Mouse (Mus musculus) C2C12 (cell line): ENCODE results near the gene Skp2. TPM values are rescaled to one million over a fixed set of nuclear protein-coding genes. Genes with fewer than 3 reads are reported as not detected.

Experiments used
- H3K27me3 ChIP-seq: one replicate; pipeline ENCODE4 v1.6.1; 2011; ENCODE audit not compliant: control insufficient read depth, insufficient read depth, insufficient read length
- H3K36me3 ChIP-seq: one replicate; pipeline ENCODE4 v1.6.1; 2011; ENCODE audit not compliant: control insufficient read depth, insufficient read depth
- H3K4me3 ChIP-seq: one replicate; pipeline ENCODE4 v1.5.1; 2011; ENCODE audit warnings: mild to moderate bottlenecking, control low read depth; ENCODE audit not compliant: poor library complexity, insufficient read depth, severe bottlenecking
- H3K79me2 ChIP-seq: one replicate; pipeline ENCODE4 v1.6.1; 2011; ENCODE audit not compliant: control insufficient read depth, insufficient read depth
- H3K79me3 ChIP-seq: one replicate; pipeline ENCODE4 v1.6.1; 2011; ENCODE audit warnings: low read depth, control low read depth
- H3ac ChIP-seq: one replicate; pipeline ENCODE3; 2011; ENCODE audit warnings: low read depth; ENCODE audit not compliant: control insufficient read depth, insufficient read length
- CEBPB ChIP-seq: IDR thresholded peaks from one replicate; pipeline ENCODE4 v1.6.1; 2011; ENCODE audit warnings: low read depth, mild to moderate bottlenecking, control low read depth, moderate library complexity
- CTCF ChIP-seq: IDR thresholded peaks from one replicate; pipeline ENCODE4 v1.5.1; 2011; ENCODE audit not compliant: control insufficient read depth, insufficient read depth, insufficient read length
- FOSL1 ChIP-seq: IDR thresholded peaks from one replicate; pipeline ENCODE4 v1.8.0; 2011; ENCODE audit warnings: mild to moderate bottlenecking, low read length; ENCODE audit not compliant: poor library complexity, insufficient read depth, severe bottlenecking
- MAX ChIP-seq: IDR thresholded peaks from one replicate; pipeline ENCODE4 v1.6.1; 2011; ENCODE audit warnings: mild to moderate bottlenecking, control low read depth
- MYOD1 ChIP-seq: IDR thresholded peaks from one replicate; pipeline ENCODE4 v1.6.1; 2011; ENCODE audit warnings: low read depth; ENCODE audit not compliant: control insufficient read depth, insufficient read length
- MYOG ChIP-seq: IDR thresholded peaks from one replicate; pipeline ENCODE4 v1.6.1; 2011; ENCODE audit not compliant: control insufficient read depth, insufficient read length; ENCODE audit errors: extremely low read depth
- USF1 ChIP-seq: IDR thresholded peaks from one replicate; pipeline ENCODE4 v1.6.1; 2011; ENCODE audit warnings: low read depth, mild to moderate bottlenecking, control low read depth, moderate library complexity
- polyA plus RNA-seq: library from polyadenylated mRNA; unstranded; fragments of >200 nt; fragmentation: generic; extraction: Trizol; gene quantifications from one replicate; pipeline ENCODE4 v1.2.1, GENCODE M21; 2012; ENCODE audit warnings: missing spikeins

Gene Skp2
- polyA plus RNA-seq, 1 experiment = 22.5 TPM

DNA sequence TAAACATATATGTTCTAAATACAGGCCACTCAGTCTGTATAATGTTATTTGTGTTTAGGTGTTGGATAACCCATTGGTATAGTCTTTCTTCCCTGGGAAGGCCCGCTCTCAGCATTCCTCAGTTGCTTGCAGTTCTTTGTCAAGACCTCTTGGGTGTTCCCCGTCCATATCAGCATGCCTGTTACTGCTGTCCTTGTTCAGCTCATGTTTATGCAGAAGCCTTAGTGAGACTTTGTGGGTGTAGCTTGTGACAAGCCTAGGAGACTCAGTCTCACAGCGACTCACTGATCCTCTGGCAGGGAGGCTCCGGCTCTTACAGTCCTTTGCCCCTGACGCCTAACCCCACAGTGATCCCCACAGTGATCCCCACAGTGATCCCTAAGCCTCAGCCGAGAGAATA lies 8.9 kb upstream of the Skp2 start:
- H3K79me3 ChIP-seq = no peaks in the 10 kb centered on the region
- no peaks in the 10 kb centered on the region for H3K27me3 ChIP-seq
- peaks cover 50% of the 10 kb centered on the region for H3K36me3 ChIP-seq
- H3K79me2 ChIP-seq = no peaks in the 10 kb centered on the region
- no peak overlapping the region for H3ac ChIP-seq
- H3K4me3 ChIP-seq = no peak overlapping the region
- no peak for TF ChIP-seq FOSL1
- TF ChIP-seq MAX = no peak
- no peak for TF ChIP-seq CEBPB
- TF ChIP-seq MYOG = no peak
- TF ChIP-seq USF1 = no peak
- TF ChIP-seq MYOD1 = no peak
- TF ChIP-seq CTCF = no peak

GRCm38 (mm10) chr15:9162557-9163070 lies 7.4 kb upstream of the Skp2 start:
- Histone ChIP-seq H3K27me3 (no peaks in the 10 kb centered on the region), H3K4me3 (no peak overlapping the region), H3K79me3 (no peaks in the 10 kb centered on the region), H3K36me3 (peaks cover 44% of the 10 kb centered on the region), H3ac (no peak overlapping the region), H3K79me2 (no peaks in the 10 kb centered on the region)
- TF ChIP-seq MYOD1 (no peak), CTCF (no peak), USF1 (no peak), CEBPB (no peak), MAX (no peak), FOSL1 (no peak), MYOG (no peak)

- Histone ChIP-seq H3K36me3 (peaks cover 34% of the 10 kb centered on the region), H3K79me2 (peaks cover 71% of the 10 kb centered on the region), H3K79me3 (peaks cover 48% of the 10 kb centered on the region), H3ac (peak overlapping the region; percentile 77), H3K4me3 (peak overlapping the region; percentile 95), H3K27me3 (no peaks in the 10 kb centered on the region)
- TF ChIP-seq MYOG (no peak), MYOD1 (no peak), FOSL1 (no peak), CTCF (no peak), CEBPB (no peak), MAX (no peak), USF1 (no peak)
Measured at GRCm38 (mm10) chr15:9140684-9141171, 14.5 kb downstream of the Skp2 start.

DNA sequence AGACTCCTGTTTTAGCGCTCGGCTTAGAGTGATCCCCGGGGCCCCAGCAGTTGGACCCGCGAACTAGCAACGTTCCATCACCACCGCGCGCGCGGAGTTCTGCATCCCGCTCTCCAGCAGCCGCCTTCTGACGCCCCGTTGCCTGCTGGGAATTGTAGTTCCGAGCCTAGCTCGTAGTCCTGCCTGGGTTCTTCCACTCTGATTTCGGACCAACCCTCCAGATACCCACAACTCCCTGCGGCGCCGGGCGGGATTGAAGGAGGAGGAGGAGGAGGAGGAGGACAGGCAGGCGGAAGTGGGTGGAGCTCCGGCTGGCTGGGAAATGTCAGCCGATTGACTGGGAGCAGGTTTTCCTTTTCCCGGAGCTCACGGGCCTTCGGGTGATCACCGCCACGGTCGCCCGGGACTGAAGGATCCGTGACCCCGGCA lies 15.0 kb downstream of the Skp2 start, which contains the start of gene Lmbrd2:
TSS of gene Lmbrd2 (plus strand) at position 299 of the 429 bp plus-strand sequence.
- Histone ChIP-seq H3K36me3 (peaks cover 38% of the 10 kb centered on the region), H3K4me3 (peak within 1 kb of the TSS; percentile 95), H3K79me2 (peaks cover 75% of the 10 kb centered on the region), H3K79me3 (peaks cover 53% of the 10 kb centered on the region), H3K27me3 (no peaks in the 10 kb centered on the region), H3ac (peak within 1 kb of the TSS; percentile 92)
- TF ChIP-seq MYOG = no peak
- peak; percentile 71 for TF ChIP-seq MAX

DNA sequence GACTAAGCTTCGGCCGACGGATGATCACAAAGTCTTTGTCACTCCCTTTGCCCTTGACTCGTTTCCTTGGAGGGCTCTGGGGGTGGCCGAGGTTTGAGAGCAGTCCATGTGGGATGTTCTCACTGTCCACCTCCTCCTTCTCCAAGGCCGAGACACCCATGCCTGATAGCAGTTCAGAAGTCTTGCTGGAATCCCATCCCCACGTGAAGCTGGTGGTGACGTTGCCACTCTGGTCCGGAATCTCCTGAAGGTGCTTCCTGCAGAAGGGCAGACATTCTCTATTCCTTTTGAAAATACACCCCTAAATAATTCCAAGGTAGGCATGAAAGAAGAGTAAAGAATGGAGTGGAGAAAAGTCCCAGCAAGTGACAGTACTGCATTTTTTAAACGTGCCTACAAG lies 15.8 kb downstream of the Skp2 start:
- Histone ChIP-seq H3K36me3 (peaks cover 46% of the 10 kb centered on the region), H3K4me3 (peak overlapping the region; percentile 95), H3K79me2 (peaks cover 75% of the 10 kb centered on the region), H3K27me3 (no peaks in the 10 kb centered on the region), H3ac (peak overlapping the region; percentile 92), H3K79me3 (peaks cover 60% of the 10 kb centered on the region)
- peak; percentile 37 for TF ChIP-seq USF1
- no peak for TF ChIP-seq CEBPB

DNA sequence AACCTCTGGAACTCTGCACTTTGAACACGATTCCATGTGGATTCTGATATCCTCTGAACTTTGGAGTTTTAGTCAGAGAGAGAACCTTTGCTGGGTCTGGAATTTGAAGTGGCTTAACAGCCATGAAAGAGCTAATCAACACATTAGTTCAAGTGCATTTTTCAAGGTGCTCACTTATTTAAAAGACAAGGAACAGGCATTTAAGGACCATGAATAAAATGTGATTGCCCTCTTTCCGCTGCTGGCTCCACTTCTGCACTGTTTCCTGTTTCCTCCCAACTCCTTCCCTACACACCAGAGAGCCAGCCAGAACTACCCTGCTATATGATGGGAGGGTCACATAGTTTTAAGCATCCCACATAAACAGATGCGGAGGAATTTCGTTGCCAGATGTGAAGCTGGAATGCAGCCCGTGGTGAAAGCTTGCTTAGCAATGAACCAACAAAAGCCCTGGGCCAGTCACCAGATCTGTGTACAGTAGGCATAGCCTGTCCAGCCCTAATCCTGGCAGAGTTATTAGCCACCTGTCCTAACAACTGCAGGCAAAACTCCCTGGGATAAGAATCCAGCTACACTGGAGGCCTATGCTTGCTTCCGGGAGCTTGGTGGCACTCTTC lies 20.2 kb downstream of the Skp2 start:
- Histone ChIP-seq H3K79me2 (peaks cover 100% of the 10 kb centered on the region), H3K27me3 (no peaks in the 10 kb centered on the region), H3ac (no peak overlapping the region), H3K79me3 (peaks cover 83% of the 10 kb centered on the region), H3K36me3 (peaks cover 88% of the 10 kb centered on the region), H3K4me3 (no peak overlapping the region)
- TF ChIP-seq MYOD1 = peak; percentile 28
- no peak for TF ChIP-seq MYOG
